Mouse (Mus musculus) testis, adult 2 months (tissue): ENCODE results near the gene Apob. TPM values are rescaled to one million over a fixed set of nuclear protein-coding genes. Genes with fewer than 3 reads are reported as not detected.
"Not testable (repeated sequence)": the region's sequence is repeated elsewhere in the genome, so short reads cannot be mapped to it uniquely, and the experiment has no call there.

Experiments used
- H3K27ac ChIP-seq: fragments of 200-500 bp; 2 replicates; pipeline ENCODE4 v1.5.1; 2012; ENCODE audit warnings: low read depth, low read length; ENCODE audit not compliant: control insufficient read depth, insufficient read depth
- H3K27me3 ChIP-seq: fragments of 200-500 bp; 2 replicates; pipeline ENCODE4 v1.6.1; 2012; ENCODE audit warnings: mild to moderate bottlenecking, low read length, moderate library complexity; ENCODE audit not compliant: control insufficient read depth, insufficient read depth
- H3K36me3 ChIP-seq: fragments of 200-500 bp; 2 replicates; pipeline ENCODE4 v1.6.1; 2012; ENCODE audit warnings: mild to moderate bottlenecking, low read length; ENCODE audit not compliant: control insufficient read depth, insufficient read depth
- H3K4me1 ChIP-seq: fragments of 200-500 bp; 2 replicates; pipeline ENCODE4 v1.6.1; 2012; ENCODE audit warnings: low read length; ENCODE audit not compliant: control insufficient read depth, insufficient read depth
- H3K4me3 ChIP-seq: fragments of 200-500 bp; 2 replicates; pipeline ENCODE4 v1.5.1; 2012; ENCODE audit warnings: low read depth, mild to moderate bottlenecking, low read length, moderate library complexity, mixed read lengths; ENCODE audit not compliant: control insufficient read depth
- CTCF ChIP-seq: fragments of 200-500 bp; IDR thresholded peaks from 2 replicates; pipeline ENCODE4 v1.5.1; 2012; ENCODE audit warnings: low read depth, mild to moderate bottlenecking, inconsistent platforms, low read length, moderate library complexity; ENCODE audit not compliant: control insufficient read depth, insufficient read depth, insufficient replicate concordance
- POLR2A ChIP-seq: fragments of 200-500 bp; IDR thresholded peaks from 2 replicates; pipeline ENCODE4 v1.6.1; 2012; ENCODE audit warnings: low read depth, mild to moderate bottlenecking, inconsistent platforms, low read length, moderate library complexity; ENCODE audit not compliant: control insufficient read depth
- polyA plus RNA-seq: library from polyadenylated mRNA; depleted of rRNA; stranded (reverse); fragments of >200 nt; gene quantifications from 2 replicates; pipeline ENCODE4 v1.2.3, GENCODE M21; 2012

Gene Apob
- polyA plus RNA-seq, 1 experiment = 0.01 TPM

- TF ChIP-seq POLR2A = no peak
- no peak for TF ChIP-seq CTCF
- Histone ChIP-seq H3K27ac (no peak overlapping the region), H3K27me3 (no peaks in the 10 kb centered on the region), H3K36me3 (no peaks in the 10 kb centered on the region), H3K4me3 (no peak overlapping the region), H3K4me1 (no peaks in the 10 kb centered on the region)
Observed at GRCm38 (mm10) chr12:7991570-7991969, 14.1 kb downstream of the Apob start.

GRCm38 (mm10) chr12:8020931-8021330 lies 43.5 kb downstream of the Apob start:
- TF ChIP-seq POLR2A (no peak), CTCF (no peak)
- H3K27ac ChIP-seq = no peak overlapping the region
- H3K4me3 ChIP-seq = no peak overlapping the region
- no peaks in the 10 kb centered on the region for H3K36me3 ChIP-seq
- H3K4me1 ChIP-seq = no peaks in the 10 kb centered on the region
- no peaks in the 10 kb centered on the region for H3K27me3 ChIP-seq

GRCm38 (mm10) chr12:8029520-8029919 lies 52.1 kb downstream of the Apob start:
- Histone ChIP-seq H3K27me3 (no peaks in the 10 kb centered on the region), H3K36me3 (no peaks in the 10 kb centered on the region), H3K27ac (no peak overlapping the region), H3K4me1 (no peaks in the 10 kb centered on the region), H3K4me3 (no peak overlapping the region)
- no peak for TF ChIP-seq CTCF
- TF ChIP-seq POLR2A = no peak

GRCm38 (mm10) chr12:8030057-8030456 lies 52.6 kb downstream of the Apob start:
- TF ChIP-seq POLR2A = no peak
- TF ChIP-seq CTCF = no peak
- H3K36me3 ChIP-seq = no peaks in the 10 kb centered on the region
- H3K27ac ChIP-seq = no peak overlapping the region
- no peaks in the 10 kb centered on the region for H3K27me3 ChIP-seq
- no peaks in the 10 kb centered on the region for H3K4me1 ChIP-seq
- H3K4me3 ChIP-seq = no peak overlapping the region

- not testable (repeated sequence) for H3K27me3 ChIP-seq, H3K4me1 ChIP-seq, H3K36me3 ChIP-seq, H3K27ac ChIP-seq, H3K4me3 ChIP-seq
Observed at GRCm38 (mm10) chr12:8031169-8031568, 53.7 kb downstream of the Apob start.

- TF ChIP-seq CTCF (no peak), POLR2A (no peak)
- no peaks in the 10 kb centered on the region for H3K4me1 ChIP-seq
- no peak overlapping the region for H3K27ac ChIP-seq
- no peak overlapping the region for H3K4me3 ChIP-seq
- H3K27me3 ChIP-seq = no peaks in the 10 kb centered on the region
- H3K36me3 ChIP-seq = no peaks in the 10 kb centered on the region
Observed at GRCm38 (mm10) chr12:8031595-8032358, 54.3 kb downstream of the Apob start.

GRCm38 (mm10) chr12:8032359-8032755 lies 54.9 kb downstream of the Apob start:
- no peaks in the 10 kb centered on the region for H3K4me1 ChIP-seq
- no peak overlapping the region for H3K4me3 ChIP-seq
- no peak for TF ChIP-seq POLR2A
- no peak for TF ChIP-seq CTCF
- no peaks in the 10 kb centered on the region for H3K27me3 ChIP-seq
- no peaks in the 10 kb centered on the region for H3K36me3 ChIP-seq
- no peak overlapping the region for H3K27ac ChIP-seq

GRCm38 (mm10) chr12:8038081-8038730 lies 60.8 kb downstream of the Apob start:
- TF ChIP-seq CTCF (no peak), POLR2A (no peak)
- H3K27ac ChIP-seq = no peak overlapping the region
- no peaks in the 10 kb centered on the region for H3K27me3 ChIP-seq
- no peaks in the 10 kb centered on the region for H3K36me3 ChIP-seq
- H3K4me3 ChIP-seq = no peak overlapping the region
- H3K4me1 ChIP-seq = no peaks in the 10 kb centered on the region
